Mouse (Mus musculus): ENCODE data around the gene Maneal. TPM values are rescaled to one million over a fixed set of nuclear protein-coding genes. Genes with fewer than 3 reads are reported as not detected.

The Maneal gene
- total and polyA plus RNA-seq, 3 experiments, result 0.08 TPM; not detected in 2

DNA sequence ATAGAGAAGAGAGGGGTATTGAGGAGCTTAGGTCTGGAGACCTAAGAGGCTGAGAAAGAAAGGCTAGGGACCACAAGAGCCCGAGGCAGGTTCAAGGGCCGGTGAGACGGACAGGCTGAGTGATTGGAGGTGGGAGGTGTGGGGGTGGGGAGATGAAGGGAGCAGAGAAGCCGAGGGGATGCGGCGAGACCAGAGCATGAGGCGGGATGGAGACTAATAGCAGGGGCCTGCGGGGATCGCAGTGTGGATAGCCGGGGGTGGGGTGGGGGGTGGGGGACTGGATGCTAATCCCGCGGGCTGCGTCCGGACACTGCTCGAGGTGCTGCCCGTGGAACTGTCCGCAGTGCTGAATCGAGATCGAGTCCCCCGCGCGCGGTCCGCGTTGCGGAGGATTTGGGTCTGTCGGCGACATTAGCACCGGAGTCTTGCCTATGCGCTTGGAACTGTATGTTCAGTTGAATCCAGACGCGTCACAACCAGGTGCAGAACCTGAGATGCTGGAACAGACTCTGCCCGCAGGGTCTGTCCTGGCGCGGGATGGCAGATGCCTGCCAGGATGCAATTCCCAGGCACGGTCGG lies 20.3 kb upstream of the Maneal start:
- H3K27ac ChIP-seq (ENCODE audit: control insufficient read depth, low read depth, low read length), result no peak overlapping the region
- no peaks in the 10 kb centered on the region for H3K27me3 ChIP-seq (ENCODE audit: control insufficient read depth in 1 of 2, insufficient read depth in 2 of 2, low read length in 2 of 2)
- no peak overlapping the region for H3K4me3 ChIP-seq (ENCODE audit: control insufficient read depth in 1 of 2, insufficient read depth in 1 of 2, low read depth in 2 of 2, low read length in 2 of 2)

DNA sequence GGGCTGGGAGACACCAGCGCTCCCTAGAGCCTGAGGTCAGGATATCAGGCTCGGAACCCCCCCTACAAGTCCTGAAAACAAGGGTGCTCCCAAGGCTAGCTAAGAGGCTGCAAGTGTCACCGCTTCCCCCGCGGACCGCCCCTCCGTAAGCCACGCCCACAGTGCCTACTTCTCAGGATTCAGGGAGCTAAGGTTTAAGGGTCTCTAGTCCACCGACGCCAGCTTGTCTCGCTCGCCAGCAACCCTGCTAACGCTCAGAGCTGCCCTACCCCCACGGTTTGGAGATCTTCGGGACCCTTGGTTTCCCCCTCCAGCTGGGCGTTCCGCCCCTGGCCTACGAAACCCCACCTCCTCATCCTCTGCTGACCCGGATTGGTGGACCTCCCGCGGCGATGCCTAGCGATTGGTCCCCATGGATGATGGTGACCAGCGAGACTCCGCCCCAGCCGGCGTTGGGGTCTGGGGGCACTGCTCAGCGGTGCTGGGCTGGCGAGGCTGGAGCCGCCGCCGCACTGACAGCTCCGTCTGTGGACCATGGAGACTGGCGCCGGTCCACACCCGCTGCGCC lies 19.5 kb upstream of the Maneal start:
- H3K4me3 ChIP-seq (ENCODE audit: control insufficient read depth in 1 of 2, insufficient read depth in 1 of 2, low read depth in 2 of 2, low read length in 2 of 2), result no peak overlapping the region
- no peaks in the 10 kb centered on the region for H3K27me3 ChIP-seq (ENCODE audit: control insufficient read depth in 1 of 2, insufficient read depth in 2 of 2, low read length in 2 of 2)
- no peak for DNase-seq (ENCODE audit: low read depth, low spot score)

More for the DNA sequence above, 20.3 kb upstream of the Maneal start:
- Histone ChIP-seq H3K9me3 (replicated peaks; ENCODE audit: insufficient read depth, low read length) (no peaks in the 10 kb centered on the region), H3K36me3 (ENCODE audit: control insufficient read depth in 1 of 2, insufficient read depth in 2 of 2, low read length in 2 of 2) (no peaks in the 10 kb centered on the region), H3K4me1 (ENCODE audit: control insufficient read depth in 1 of 2, insufficient read depth in 2 of 2, low read length in 2 of 2) (no peaks in the 10 kb centered on the region), H3K9ac (ENCODE audit: control insufficient read depth, low read depth, low read length, poor library complexity, severe bottlenecking) (no peak overlapping the region), H3K79me2 (ENCODE audit: control insufficient read depth, insufficient read depth, low read length, poor library complexity) (no peaks in the 10 kb centered on the region)
- no peak for DNase-seq (ENCODE audit: low read depth, low spot score)
- TF ChIP-seq MXI1 (IDR thresholded peaks at IDR 0.05; ENCODE audit: low read depth, low read length), result no peak
- no peak for TF ChIP-seq SMC3 (IDR thresholded peaks at IDR 0.05; ENCODE audit: low read depth, low read length)
- TF ChIP-seq GABPA (IDR thresholded peaks at IDR 0.05; ENCODE audit: low read depth, low read length), result no peak
- no peak for TF ChIP-seq ZKSCAN1 (IDR thresholded peaks at IDR 0.05; ENCODE audit: low read depth, low read length)
- TF ChIP-seq POLR2A (IDR thresholded peaks at IDR 0.05; ENCODE audit: control insufficient read depth in 1 of 2, insufficient read depth in 1 of 2, low read depth in 1 of 2, low read length in 2 of 2, poor library complexity in 1 of 2), result no peak
- TF ChIP-seq MYB (IDR thresholded peaks at IDR 0.05; ENCODE audit: low read depth, low read length), result no peak
- TF ChIP-seq ETS1 (IDR thresholded peaks at IDR 0.05; ENCODE audit: low read depth, low read length), result no peak
- TF ChIP-seq JUND (IDR thresholded peaks at IDR 0.05; ENCODE audit: low read depth, low read length), result no peak
- no peak for TF ChIP-seq MAFK (IDR thresholded peaks at IDR 0.05; ENCODE audit: borderline replicate concordance, low read depth, low read length)
- no peak for TF ChIP-seq USF1 (IDR thresholded peaks at IDR 0.05; ENCODE audit: low read depth, low read length)
- no peak for TF ChIP-seq ZC3H11A (IDR thresholded peaks at IDR 0.05; ENCODE audit: low read depth, low read length)

DNA sequence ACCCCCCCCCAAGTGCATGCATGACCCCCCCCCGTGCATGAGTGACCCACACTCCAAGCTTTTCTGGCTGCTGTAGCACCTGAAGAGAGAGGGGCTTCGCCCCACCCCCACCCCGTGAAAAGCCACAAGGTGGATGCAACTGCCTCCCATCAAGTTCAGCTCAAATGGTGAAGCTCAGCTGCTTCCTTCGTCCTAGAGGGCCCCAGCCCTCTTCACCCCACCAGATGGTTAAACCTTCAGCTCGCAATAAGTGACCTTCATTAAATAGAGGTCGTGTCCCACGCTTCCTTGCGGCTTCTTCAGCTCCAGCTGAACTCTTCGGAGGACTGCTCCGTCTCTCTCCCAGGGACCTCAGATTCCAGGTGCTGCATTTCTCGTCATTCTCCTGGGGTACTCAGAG lies 18.6 kb upstream of the Maneal start, which contains the start of gene Epha10:
TSS of gene Epha10 (plus strand) at position 301 of the 400 bp plus-strand sequence.
- no peaks in the 10 kb centered on the region for H3K79me2 ChIP-seq (ENCODE audit: control insufficient read depth, insufficient read depth, low read length, poor library complexity)
- DNase-seq (ENCODE audit: low read depth, low spot score), result no peak
- no peaks in the 10 kb centered on the region for H3K27me3 ChIP-seq (ENCODE audit: control insufficient read depth in 1 of 2, insufficient read depth in 2 of 2, low read length in 2 of 2)
- H3K27ac ChIP-seq (ENCODE audit: control insufficient read depth, low read depth, low read length), result no peak within 1 kb of the TSS
- no peak for TF ChIP-seq RAD21 (IDR thresholded peaks at IDR 0.05; ENCODE audit: low read depth, low read length)
- no peak for TF ChIP-seq KAT2A (conservative IDR thresholded peaks at IDR 0.05; ENCODE audit: low read depth, low read length)
- no peak for TF ChIP-seq TCF12 (IDR thresholded peaks at IDR 0.05; ENCODE audit: low read depth, low read length)
- no peak for TF ChIP-seq TAL1 (IDR thresholded peaks at IDR 0.05; ENCODE audit: low read length)
- TF ChIP-seq USF2 (IDR thresholded peaks at IDR 0.05; ENCODE audit: borderline replicate concordance in 1 of 2, insufficient read depth in 1 of 2, low read depth in 1 of 2, low read length in 2 of 2), result no peak
- H3K9me3 ChIP-seq (replicated peaks; ENCODE audit: insufficient read depth, low read length), result no peaks in the 10 kb centered on the region
- no peaks in the 10 kb centered on the region for H3K4me1 ChIP-seq (ENCODE audit: control insufficient read depth in 1 of 2, insufficient read depth in 2 of 2, low read length in 2 of 2)
- H3K36me3 ChIP-seq (ENCODE audit: control insufficient read depth in 1 of 2, insufficient read depth in 2 of 2, low read length in 2 of 2), result no peaks in the 10 kb centered on the region
- H3K4me3 ChIP-seq (ENCODE audit: control insufficient read depth in 1 of 2, insufficient read depth in 1 of 2, low read depth in 2 of 2, low read length in 2 of 2), result no peak within 1 kb of the TSS
- no peak within 1 kb of the TSS for H3K9ac ChIP-seq (ENCODE audit: control insufficient read depth, low read depth, low read length, poor library complexity, severe bottlenecking)

More for the DNA sequence above, 19.5 kb upstream of the Maneal start:
- Histone ChIP-seq H3K9me3 (replicated peaks; ENCODE audit: insufficient read depth, low read length) (no peaks in the 10 kb centered on the region), H3K4me1 (ENCODE audit: control insufficient read depth in 1 of 2, insufficient read depth in 2 of 2, low read length in 2 of 2) (no peaks in the 10 kb centered on the region), H3K79me2 (ENCODE audit: control insufficient read depth, insufficient read depth, low read length, poor library complexity) (no peaks in the 10 kb centered on the region), H3K27ac (ENCODE audit: control insufficient read depth, low read depth, low read length) (no peak overlapping the region), H3K9ac (ENCODE audit: control insufficient read depth, low read depth, low read length, poor library complexity, severe bottlenecking) (no peak overlapping the region), H3K36me3 (ENCODE audit: control insufficient read depth in 1 of 2, insufficient read depth in 2 of 2, low read length in 2 of 2) (no peaks in the 10 kb centered on the region)
- TF ChIP-seq RAD21 (IDR thresholded peaks at IDR 0.05; ENCODE audit: low read depth, low read length) (no peak), ZC3H11A (IDR thresholded peaks at IDR 0.05; ENCODE audit: low read depth, low read length) (no peak), TBP (IDR thresholded peaks at IDR 0.05; ENCODE audit: low read depth, low read length) (no peak), CHD1 (IDR thresholded peaks at IDR 0.05; ENCODE audit: low read depth, low read length) (no peak), MEF2A (IDR thresholded peaks at IDR 0.05; ENCODE audit: extremely low read depth, insufficient replicate concordance, low read depth, low read length, poor library complexity, severe bottlenecking) (no peak), GATA1 (IDR thresholded peaks at IDR 0.05; ENCODE audit: low read depth, low read length) (no peak), ZNF384 (IDR thresholded peaks at IDR 0.05; ENCODE audit: low read depth, low read length) (no peak), RCOR1 (IDR thresholded peaks at IDR 0.05; ENCODE audit: low read depth, low read length) (no peak), CHD2 (IDR thresholded peaks at IDR 0.05; ENCODE audit: low read length) (no peak)

Measured in MEL (cell line).